Mouse (Mus musculus) E14TG2a.4 (cell line): ENCODE data around the gene Ppp1r10.

Source experiments
- CTCF ChIP-seq: conservative IDR thresholded peaks from 2 replicates; pipeline ENCODE4 v1.5.1; 2014; ENCODE audit warnings: low read length
- NANOG ChIP-seq: IDR thresholded peaks from 2 replicates; pipeline ENCODE4 v1.6.1; 2014; ENCODE audit warnings: borderline replicate concordance, low read length, mixed read lengths
- POU5F1 ChIP-seq: IDR thresholded peaks from 2 replicates; pipeline ENCODE4 v1.6.1; 2014; ENCODE audit warnings: low read length, borderline replicate concordance

- TF ChIP-seq CTCF (no peak), POU5F1 (no peak), NANOG (no peak)
Observed at GRCm38 (mm10) chr17:35909919-35910369, 6.3 kb upstream of the Ppp1r10 start, which contains the start of gene Atat1.
